Mouse (Mus musculus): Measurements from ENCODE around the gene Shb.

The Shb gene

GRCm38 (mm10) chr4:45527562-45528354 is 4.5 kb downstream of the Shb start:
- DNase-seq (ENCODE audit: low read depth, low spot score), result no peak

GRCm38 (mm10) chr4:45526846-45527561 is 5.3 kb downstream of the Shb start:
- no peak for DNase-seq (ENCODE audit: low read depth, low spot score)

DNA sequence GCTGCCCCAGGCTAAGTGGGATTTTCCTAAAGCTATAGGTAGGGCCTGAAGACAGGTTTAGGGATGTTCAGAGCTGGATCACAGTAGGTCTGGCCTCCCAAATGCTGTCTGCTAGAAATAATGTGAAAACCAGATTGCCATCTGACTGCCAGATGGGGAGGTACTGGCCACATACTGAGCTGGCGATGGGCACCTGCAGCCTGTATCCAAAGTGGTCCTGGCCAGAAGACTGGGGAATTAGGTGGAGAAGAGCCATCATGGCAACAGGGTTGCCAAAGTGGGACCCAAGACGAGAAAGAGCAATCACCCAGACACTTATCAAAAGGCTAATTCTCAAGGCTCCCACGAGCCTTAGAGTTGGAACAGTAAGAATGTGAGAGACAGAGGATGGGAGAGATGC is 6.1 kb downstream of the Shb start:
- no peak for DNase-seq (ENCODE audit: low read depth, low spot score)

DNA sequence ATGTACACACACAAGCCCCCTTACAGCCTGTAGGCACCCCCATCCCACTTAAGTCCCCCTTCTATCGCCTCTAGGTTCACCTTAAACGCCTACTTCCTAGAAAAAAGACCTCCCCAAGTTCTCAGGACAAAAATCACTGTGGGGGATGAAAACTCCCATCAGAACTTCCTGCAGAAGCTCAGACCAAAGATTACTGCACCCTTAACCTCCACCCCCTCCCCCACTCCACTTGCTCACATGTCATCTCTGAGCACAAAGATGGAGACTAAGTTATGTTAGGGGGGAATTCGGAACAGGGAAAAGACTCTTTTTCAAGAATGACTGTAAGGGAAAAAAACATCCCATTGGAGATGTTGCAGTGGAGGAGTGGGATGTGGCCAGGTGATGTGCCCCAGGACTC is 6.7 kb downstream of the Shb start:
- DNase-seq (ENCODE audit: low read depth, low spot score), result no peak

GRCm38 (mm10) chr4:45524602-45525001 is 7.7 kb downstream of the Shb start:
- no peak for DNase-seq (ENCODE audit: low read depth, low spot score)

- no peak for DNase-seq (ENCODE audit: low read depth, low spot score)
Observed at GRCm38 (mm10) chr4:45523360-45523759, 8.9 kb downstream of the Shb start.

- no peak for DNase-seq (ENCODE audit: low read depth, low spot score)
Observed at GRCm38 (mm10) chr4:45522956-45523355, 9.3 kb downstream of the Shb start.

DNA sequence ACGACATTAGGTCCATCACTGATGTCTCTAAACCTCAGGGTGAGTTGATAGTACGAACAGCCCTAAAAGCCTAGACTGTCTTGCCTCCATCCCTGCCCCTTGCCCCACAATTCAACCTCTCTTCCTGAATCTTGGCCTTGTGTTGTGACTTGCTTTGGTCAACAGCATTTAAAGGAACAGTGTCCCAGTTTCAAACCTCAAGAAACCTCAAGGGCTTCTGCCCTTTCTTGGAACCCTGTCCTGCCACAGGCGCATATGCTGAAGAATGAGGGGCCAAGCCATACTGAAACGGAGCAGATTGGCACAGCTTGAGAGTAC is 9.7 kb downstream of the Shb start:
- no peak for DNase-seq (ENCODE audit: low read depth, low spot score)

DNA sequence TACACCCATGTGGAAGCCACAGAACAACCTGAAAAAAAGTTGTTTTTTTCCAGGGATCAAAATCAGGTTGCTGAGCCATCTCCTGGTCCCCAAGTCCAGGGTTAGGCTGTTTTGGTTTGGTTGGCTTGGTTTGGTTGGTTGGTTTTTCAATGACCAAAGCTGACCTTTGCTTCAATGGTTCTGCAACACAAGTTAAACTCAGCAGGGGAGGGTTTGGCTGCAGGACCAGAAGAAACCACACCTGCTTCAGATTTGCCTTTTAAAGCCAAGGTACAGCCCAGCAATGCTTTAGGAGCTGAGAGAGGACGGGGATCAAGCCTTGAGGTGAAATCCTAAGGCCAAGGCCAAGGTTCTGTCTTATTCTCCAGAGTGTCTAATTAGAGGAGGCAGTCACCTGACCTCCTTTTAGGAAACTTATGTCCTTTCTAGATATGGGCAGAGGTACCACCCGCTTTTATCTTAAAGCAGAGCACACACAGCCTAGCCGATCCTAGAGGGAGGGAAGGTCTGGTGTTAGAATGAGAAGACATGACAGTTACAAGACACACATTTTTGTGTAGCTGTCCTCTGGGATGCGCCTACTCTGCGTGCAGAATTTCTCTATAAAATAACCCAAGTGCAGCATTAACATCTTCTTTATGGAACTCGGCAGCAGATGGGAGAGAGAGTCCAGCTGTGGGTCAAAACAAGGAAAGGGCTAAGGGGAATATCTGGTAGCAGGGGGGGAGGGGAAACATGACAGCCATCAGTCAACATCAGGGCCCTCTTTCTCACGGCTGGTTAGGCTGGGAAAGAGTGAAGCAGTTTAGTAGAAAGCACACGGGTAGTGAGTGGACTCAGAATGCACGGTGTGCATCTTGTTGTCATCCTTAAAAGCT is 10.3 kb downstream of the Shb start:
- no peak for DNase-seq (ENCODE audit: low read depth, low spot score)

DNA sequence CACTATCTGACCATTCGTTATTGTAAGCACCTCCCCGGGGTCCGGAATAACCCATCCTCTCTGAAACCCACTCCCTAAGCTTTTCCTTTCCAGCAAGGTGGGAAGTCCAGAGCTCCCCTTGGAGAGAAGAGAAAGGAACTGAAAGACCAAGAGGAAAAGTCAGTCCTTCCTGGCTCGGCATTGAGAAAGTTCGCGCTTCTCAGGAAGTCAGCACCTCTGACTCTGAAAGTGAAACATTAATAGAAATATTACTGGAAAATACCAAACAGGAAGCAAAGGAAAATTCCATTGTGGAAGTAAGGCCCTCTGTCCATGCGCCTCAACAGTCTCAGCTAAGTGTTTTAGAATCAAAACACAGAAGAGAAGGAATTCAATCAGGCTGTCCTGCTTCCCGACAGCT is 11.9 kb downstream of the Shb start:
- no peak for DNase-seq (ENCODE audit: low read depth, low spot score)

DNA sequence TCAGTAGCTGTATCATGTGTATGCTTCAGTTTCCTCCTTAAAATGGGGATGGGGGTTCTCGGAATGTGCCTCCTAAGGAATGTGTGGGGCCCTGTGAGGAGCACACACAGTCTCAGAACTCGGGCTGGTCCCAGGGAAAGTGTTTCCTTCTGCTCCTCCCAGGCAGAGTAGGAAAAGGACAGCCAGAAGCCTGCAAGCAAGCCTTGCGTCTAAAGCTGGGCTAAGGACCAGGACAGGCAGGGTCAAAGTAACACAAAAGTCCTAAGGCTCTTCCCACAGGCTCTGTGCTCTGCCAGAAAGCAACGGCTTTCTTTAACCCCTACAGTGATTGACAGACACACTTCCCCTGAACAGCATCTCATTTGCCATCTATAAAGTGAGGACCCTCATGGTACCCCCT is 14.9 kb downstream of the Shb start:
- DNase-seq (ENCODE audit: low read depth, low spot score), result no peak

DNA sequence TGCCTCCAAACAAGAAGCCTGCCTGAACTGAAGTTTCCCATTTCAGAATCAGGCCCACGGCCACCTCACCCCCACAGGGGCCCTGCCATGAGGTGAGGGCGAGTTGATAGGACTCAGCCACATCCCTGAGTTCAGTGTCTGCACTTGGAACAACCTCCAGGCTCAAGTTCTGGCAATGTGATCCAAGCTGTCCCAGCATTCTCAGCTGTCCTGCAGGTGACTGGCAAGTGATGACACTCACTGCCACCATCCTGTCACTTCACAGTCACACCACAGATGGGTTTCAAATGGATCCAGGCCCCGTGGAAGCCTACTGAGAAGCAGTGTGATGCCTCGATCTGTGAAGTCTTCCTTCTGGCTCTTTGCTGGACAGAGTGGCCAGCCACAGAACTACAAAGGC is 16.4 kb downstream of the Shb start:
- no peak for DNase-seq (ENCODE audit: low read depth, low spot score)

DNA sequence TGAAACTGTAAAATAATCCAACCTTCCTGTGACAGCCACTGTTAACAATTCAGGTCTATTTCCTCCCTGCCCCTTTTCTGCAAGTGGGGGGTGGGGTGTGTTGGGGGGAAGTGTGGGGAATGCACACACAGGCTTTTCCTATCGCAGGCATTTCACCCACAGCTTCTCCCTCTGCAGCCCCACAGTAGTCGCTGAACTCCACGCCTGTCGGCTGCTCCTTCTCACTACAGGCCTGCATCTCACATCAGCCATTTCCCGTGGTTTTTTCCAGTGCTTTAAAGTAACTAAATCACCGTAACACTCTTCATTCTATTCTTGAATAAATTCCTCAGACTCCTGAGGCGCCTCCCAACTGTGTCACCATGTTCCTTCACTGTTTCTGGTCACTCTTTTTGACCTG is 17.9 kb downstream of the Shb start:
- no peak for DNase-seq (ENCODE audit: low read depth, low spot score)

DNA sequence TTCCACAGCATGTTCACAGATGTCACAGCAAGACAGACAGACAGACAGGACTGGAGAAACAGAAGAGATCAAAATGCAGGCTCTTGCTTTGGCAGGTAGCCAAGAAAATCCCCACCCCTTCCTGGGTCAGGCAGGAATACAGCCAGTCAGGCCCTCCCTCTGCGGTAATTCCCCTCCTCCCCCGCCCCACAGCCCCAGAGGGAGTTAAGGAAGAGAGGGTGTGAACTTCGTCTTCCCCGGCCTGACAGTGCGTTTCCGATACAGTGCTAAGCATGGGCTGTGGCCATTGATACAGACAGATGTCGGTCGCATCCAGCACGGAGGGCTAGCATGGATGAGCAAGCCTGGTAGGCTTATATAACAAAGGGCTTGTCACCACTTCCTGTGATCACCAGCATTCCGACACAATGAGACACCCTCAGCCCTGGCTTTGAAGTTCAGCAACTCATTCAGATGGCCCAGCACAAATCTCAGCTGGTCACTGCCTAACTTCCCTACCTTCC is 18.4 kb downstream of the Shb start:
- DNase-seq (ENCODE audit: low read depth, low spot score), result peak; percentile 45

- DNase-seq (ENCODE audit: low read depth, low spot score), result no peak
Observed at GRCm38 (mm10) chr4:45513340-45513739, 18.9 kb downstream of the Shb start.

DNA sequence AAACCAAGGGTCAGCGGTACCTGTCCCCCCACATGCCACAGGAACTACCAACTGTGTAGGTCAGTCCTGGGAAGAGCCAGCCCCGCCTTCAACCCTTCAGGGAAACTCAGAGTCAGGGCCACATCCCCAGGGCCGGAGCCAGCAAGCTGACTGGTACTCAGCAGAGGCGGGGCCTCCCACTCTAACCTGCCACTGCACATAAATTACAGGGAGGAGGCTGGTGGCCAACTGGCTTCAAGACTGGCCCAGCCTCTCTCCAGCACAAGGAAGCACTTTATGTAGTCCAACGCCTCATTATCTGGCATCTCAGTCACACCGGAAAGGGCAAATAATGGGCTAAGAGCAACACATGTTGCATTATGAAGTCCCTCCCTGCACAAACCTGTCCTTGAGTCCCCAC is 22.1 kb downstream of the Shb start:
- DNase-seq (ENCODE audit: low read depth, low spot score), result no peak

- DNase-seq (ENCODE audit: low read depth, low spot score), result no peak
Observed at GRCm38 (mm10) chr4:45509416-45509815, 22.9 kb downstream of the Shb start.

- DNase-seq (ENCODE audit: low read depth, low spot score), result no peak
Observed at GRCm38 (mm10) chr4:45508469-45508868, 23.8 kb downstream of the Shb start.

GRCm38 (mm10) chr4:45507476-45507875 is 24.8 kb downstream of the Shb start:
- DNase-seq (ENCODE audit: low read depth, low spot score), result no peak

- no peak for DNase-seq (ENCODE audit: low read depth, low spot score)
Observed at GRCm38 (mm10) chr4:45507039-45507438, 25.2 kb downstream of the Shb start.

DNA sequence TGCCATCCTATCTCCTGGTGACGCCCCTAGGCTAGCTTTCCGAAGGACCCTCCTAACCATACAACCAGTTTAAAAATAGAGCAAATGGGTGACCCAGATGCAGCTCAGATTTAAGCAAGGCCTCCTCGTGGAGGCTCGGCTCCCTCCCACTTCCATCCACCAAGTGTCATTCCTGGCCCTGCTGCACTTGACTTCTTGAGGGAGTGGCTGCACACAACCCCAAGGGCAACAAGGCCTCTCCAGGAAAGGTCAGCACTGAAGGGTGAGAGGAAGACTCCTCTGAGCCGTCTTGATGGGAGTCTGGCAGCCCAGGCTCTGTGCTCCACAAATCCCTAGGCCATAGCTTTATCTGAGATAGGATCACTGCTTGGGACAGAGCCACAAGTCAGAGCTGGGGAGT is 25.7 kb downstream of the Shb start:
- no peak for DNase-seq (ENCODE audit: low read depth, low spot score)

DNA sequence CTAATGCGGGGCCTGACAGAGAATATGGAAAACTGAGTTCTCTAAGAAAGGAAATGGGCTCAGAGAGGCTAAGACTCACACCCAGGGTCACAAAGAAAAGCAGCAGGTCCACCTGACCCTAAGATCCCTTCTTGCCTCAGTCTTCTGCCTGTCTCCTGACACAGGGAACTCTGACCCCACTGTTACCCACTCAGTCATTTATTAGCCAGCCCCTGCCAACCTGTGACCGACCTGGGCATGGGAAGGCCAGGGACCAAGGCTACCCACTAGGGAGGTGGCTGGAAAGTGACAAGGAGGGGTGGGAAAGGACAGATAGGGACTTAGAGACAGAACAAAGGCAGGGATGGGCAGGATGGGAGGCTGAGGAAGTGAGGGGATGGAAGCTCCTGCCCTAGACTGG is 26.6 kb downstream of the Shb start:
- no peak for DNase-seq (ENCODE audit: low read depth, low spot score)
